Mouse (Mus musculus) fat pad, adult 2 months (tissue): ENCODE measurements at regions not wholly inside any gene's neighbourhood (a gene's known extent, or its start where the extent isn't known, plus 50 kb on each side); places are given as distances from the start of the nearest gene placed in this dataset.

Source experiments
- DNase-seq: peaks from one replicate; pipeline ENCODE4 v3.0.0-alpha.2; 2011; ENCODE audit warnings: low read depth, low spot score; ENCODE audit errors: extremely low read depth

DNA sequence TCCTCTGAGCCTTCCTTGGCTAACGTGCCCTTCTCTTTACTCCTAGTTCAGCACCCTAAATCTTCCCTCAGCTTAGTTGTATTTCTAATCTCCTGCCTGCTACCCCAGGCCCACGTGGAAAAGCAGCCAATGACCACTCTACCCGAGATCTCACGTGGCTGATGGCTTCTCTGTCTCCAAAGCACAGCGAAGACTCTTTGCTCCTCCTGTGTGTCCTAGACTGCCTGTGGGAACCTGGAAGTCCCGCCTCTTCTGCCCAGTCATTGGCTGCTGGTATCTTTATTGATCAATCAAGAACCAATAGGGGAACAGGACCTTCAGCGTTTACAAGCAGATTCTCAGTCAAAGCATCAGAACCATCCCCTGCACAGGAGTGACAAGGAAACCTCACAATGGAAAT, 54.8 kb downstream of the Gm19935 start:
- no peak for DNase-seq

- DNase-seq: no peak
Measured at GRCm38 (mm10) chr8:90761947-90762346, 55.2 kb downstream of the Gm19935 start.

DNA sequence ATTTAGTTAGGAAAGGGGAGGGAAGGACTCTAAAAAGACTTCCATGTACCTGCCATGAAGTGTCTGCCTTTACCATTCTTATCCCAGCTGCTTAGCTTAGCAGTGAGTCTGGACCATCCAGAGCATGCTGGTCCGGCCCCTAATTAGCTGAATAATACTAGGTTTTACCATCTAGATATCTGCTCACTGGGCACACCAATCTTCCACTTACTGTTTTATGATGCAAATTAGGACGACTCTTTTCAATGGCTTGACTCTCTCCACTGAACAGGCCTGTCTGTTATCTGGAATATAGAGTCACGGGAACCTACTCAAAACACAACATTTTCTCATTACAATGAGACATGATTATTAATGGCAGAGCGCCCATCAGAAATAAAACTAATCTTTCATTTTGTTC, 55.7 kb downstream of the Gm19935 start:
- no peak for DNase-seq

DNA sequence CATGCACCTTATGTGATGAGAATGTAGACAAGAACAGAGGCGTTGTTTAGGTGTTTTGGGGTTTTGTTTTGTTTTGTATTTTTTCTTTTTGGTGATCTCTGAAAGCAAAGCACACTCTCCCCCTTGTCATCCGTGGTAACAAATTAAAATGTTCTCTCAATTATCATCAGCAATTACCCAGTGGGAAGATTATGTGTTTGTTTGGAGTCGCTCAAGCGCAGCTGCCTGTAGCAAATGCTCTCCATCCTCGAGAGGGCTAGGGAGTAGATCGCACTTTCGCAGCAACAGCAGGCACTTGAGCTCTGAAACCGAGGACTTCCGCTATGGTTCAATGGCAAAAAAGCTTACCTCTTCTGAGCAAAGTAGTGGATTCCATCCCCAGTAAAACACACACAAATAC, 57.7 kb downstream of the Gm19935 start:
- no peak for DNase-seq

DNA sequence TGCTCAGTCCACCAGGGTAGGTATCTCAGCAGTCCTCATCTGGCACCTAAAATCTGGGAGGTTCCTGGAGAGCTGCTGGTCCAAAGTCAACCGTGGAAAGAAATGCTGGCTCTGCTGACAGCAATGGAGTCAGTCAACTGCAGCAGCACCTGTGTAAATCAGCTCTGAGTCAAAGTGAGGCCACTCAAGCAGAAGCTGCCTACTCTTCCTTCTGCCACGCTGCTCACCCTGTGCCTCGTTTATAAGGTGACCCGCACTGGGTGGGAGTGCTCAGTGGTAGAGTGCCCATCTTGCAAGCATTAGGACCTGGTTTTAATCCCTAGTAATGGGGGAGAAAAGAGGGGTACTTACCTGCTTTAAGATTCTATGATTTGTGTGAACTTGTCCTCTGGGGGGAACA, 62.2 kb downstream of the Gm19935 start:
- DNase-seq: no peak

GRCm38 (mm10) chr8:90743546-90743945, 73.6 kb downstream of the Gm19935 start:
- DNase-seq: no peak

- DNase-seq: no peak
Measured at GRCm38 (mm10) chr8:90740963-90741733, 76.0 kb downstream of the Gm19935 start.

DNA sequence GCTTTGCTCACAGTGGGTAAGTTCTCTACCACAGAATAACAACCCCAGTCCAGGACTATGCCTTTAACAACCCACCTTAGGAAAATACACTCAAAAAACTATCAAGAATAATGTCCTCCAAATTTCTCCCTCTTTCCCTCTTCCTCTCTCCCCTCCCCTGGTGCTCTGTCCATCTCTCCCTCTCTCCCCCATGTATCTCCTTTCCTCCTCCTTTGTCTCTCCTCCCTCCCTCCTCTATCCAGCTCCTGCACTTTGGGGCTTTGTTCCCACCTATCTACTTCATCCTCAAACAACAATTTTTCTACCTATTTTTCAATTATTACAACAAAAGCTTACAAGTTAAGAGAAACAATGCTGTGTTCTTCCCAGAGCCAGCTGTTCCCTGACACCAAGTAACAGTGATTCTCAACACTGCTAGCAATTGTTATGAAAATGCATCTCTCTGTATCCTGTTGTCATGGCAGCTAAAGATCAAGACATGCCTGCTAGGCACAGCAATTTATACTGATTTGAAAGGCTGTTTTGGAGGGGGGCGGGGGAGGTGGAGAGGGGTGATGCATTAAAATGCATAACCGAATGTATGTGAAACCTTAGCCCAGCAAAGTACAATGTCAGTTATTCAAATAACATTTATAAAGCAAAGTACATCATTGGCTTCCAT, 76.8 kb downstream of the Gm19935 start:
- no peak for DNase-seq

DNA sequence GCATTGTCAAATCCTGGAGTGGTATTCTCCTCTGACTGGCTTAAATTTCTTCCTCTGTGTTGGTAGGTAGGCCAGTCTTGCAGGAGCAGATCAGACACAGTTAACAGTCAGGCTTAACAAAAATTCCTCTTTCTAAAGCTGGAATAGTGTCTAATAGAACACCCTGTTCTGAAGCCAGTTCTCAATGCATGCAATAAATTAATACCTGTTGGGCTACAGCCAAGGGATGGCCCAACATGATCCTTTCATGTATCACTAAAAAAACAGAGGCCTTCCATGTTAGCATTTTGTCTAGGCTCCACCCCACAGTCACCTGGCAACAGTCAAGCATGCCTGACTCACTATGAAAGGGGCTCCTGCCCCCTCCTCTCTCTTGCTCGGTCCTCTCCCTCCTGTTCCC, 89.2 kb downstream of the Gm19935 start:
- DNase-seq: peak; percentile 88

DNA sequence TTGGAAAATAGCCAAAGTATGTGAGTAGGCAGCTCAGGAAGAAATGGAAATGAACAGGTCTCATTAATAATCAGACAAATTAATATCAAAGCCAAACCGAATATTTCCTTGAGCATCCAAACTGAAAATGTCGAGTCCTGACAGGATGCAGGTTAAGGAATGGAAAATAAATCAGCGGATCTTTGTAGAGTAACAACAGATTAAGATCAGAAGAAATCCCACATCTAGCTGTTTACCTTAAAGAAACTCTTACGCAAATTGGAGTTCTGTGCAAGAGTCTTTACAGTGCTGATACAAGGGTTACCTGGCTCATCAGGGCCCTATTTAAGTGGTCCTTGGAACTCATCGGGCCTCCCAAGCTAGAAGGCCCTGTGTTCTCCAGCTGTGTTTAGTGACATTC, 92.0 kb downstream of the Gm19935 start:
- DNase-seq: peak; percentile 63

DNA sequence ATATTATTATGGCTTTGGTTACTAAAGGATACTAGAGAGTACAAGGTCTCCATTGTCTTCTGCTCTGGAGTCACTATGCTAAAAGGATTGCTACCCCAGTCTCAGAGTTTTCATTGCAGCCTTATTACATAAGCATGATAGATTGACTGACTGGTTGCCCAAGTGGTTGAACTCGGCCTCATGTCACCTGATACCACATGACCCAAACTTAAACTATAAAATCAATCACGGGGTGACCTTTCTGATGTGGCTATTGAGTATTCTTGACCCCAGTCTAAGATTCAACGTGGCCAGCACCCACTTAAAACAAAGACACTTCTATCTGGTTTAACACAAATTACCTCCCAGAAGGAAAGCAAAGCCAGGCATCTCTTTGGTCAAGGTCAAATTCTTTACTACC, 100.8 kb downstream of the Gm19935 start:
- DNase-seq: no peak

- no peak for DNase-seq
Measured at GRCm38 (mm10) chr8:90708524-90708923, 108.7 kb downstream of the Gm19935 start.

DNA sequence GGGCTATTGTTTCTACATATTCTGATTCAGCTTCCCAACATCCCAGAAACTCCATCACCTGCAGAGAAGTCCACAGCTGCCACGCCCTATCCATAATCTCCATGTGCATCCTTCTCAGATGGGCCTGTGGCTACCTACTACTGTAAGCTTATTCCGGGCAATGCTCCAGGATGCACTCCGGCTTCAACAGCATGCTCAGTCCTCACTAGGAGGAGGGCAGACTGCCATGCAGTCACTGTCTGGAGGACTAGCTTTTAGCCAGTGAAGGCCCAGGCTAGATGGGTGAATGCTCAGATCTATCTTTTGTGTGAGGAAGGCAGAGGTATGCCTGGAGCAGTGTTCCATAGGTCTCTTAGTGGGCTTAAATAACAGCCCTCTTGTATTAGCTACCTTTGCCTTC, 124.7 kb downstream of the Gm19935 start:
- no peak for DNase-seq

GRCm38 (mm10) chr8:90685076-90685475, 132.1 kb downstream of the Gm19935 start:
- DNase-seq: no peak

- DNase-seq: peak; percentile 40
Measured at GRCm38 (mm10) chr8:90670471-90671057, 146.6 kb downstream of the Gm19935 start.

DNA sequence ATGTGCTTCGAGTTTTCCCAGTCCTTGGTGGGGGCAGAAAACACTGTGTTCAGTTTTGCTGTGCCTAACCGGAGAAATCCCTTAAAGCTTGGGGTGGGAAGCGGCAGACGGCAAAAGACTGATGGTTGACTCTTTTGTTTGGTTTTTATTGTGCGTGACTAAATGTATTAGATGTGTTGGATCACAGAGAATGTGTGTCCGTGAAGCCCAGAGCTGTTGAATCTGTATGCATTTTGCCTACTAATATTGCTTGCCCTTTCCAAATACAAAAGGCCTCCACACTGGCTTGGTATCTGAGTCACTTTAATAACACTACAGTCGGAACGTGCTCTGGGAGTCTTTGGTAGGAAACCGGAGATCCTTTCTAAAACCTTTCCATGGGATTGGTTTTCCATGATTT, 147.8 kb downstream of the Gm19935 start:
- DNase-seq: no peak

DNA sequence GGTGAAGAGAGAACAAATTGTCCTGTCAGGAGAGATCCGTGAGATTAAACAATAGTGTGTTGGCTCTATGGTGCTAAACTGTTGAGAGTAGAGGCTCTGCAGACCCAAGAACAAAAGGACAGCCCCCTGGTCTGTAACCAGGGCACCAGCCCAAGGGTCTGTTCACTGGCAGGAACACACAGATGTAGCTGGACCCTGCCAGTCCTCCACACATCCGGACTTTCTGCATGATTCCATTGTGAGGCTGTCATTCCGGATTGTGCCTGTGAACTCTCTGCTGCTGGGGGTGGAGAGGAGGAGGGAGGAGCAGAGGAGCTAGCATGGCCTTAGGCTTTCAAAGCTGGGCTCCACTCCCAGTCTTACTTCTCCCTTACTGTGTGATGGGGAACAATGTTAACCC, 158.1 kb downstream of the Gm19935 start:
- DNase-seq: peak; percentile 28

DNA sequence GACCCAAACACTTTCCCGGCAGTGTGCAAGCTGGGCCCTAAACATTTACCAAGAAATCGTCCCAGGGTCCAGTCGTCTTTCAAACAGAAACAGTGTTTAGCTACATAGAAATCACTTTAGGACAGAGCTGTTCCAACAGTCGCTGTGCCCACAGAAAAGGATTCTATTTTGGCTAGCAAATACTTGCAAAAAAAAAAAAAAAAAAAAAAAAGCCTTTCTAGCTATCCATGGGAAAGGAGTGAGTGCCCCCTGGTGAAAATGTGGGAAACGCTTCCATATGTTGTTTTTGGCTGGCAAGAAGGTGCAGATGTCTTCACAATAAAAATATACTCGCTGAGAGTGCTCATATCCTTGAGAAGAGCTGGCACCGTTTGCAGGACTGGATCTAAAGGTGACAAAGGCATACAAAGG, 159.5 kb downstream of the Gm19935 start:
- DNase-seq: peak; percentile 74

DNA sequence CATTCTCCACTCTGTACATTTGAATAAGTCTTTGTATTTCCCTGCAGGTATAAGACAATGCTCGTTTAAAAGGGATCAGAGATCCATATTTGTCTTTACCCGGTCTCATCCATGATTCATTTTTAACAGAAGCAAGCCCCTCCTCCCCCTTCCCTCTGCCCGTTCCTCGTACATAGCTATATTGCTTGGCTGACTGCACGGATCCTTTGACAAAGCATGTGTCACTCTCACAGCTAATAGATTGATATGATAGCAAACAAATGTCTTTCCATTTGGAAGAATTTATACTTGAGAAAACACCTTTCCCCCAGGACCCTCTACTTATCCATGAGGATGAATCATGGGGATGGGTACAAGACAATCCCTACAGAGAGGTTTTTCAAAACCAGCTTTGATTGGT, 160.1 kb downstream of the Gm19935 start:
- no peak for DNase-seq

GRCm38 (mm10) chr8:90656436-90657090, 160.6 kb downstream of the Gm19935 start:
- DNase-seq: peak; percentile 99

DNA sequence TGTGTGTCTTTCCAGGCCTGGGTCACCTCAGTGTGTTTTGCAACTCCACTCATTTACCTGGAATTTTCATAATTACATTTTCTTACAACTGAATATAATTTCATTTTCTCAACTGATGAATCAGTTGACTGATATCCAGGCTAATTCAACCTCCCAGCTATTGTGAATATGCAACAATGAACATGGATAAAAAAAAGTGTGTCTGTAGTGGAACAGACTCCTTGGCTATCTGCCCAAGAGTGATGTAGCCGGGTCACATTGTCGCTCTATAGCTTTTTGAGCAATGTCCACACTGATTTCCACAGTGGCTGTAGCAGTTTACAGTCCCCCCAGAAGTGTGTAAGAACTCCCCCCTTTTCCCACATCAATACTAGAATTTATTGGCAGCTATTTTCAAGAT, 162.4 kb downstream of the Gm19935 start:
- no peak for DNase-seq

DNA sequence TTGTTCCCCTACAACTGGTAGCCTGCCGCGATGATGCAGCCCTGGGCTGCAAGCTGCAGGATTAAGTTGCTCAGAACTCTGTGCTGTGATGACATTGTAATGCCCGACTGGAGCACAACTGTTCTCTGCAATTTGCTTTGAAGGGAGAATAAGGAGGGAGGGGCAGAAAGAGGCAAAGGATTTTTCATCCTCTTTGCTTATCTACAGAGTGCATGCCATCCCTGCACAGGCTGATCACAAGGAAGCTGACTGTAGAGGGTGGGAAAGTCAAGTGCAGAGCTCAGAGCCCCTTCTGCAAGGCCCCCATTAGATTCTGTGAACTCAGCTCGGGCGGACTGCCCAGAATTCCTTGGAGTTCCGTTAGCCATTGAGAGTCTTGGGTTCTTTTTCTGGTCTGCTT, 174.8 kb downstream of the Gm19935 start:
- no peak for DNase-seq
